Mouse (Mus musculus): ENCODE measurements around the gene Pdk4.

GRCm38 (mm10) chr6:5448396-5448795 lies 47.7 kb downstream of the Pdk4 start:
- no peak for TF ChIP-seq CTCF (IDR thresholded peaks at IDR 0.05; ENCODE audit: low read depth)
- no peak for TF ChIP-seq EP300 (IDR thresholded peaks at IDR 0.05; ENCODE audit: low read depth)

All from liver, postnatal 0 days (tissue).